Mouse (Mus musculus) heart, postnatal 0 days (tissue): Measurements from ENCODE around the gene A530016L24Rik. TPM values are rescaled to one million over a fixed set of nuclear protein-coding genes. Genes with fewer than 3 reads are reported as not detected.

ENCODE experiments used
- ATAC-seq: fragments of 200-750 bp; cut with Nextera tagmentation; 2 replicates; pipeline ENCODE4 v1.8.0; 2017; ENCODE audit warnings: low read depth, moderate number of reproducible peaks, moderate library complexity; ENCODE audit not compliant: insufficient read depth
- DNase-seq: peaks from one replicate; pipeline ENCODE4 v3.0.0-alpha.2; 2016; ENCODE audit warnings: low spot score
- H3K27ac ChIP-seq: fragments of 300-500 bp; sonication (generic); 2 replicates; pipeline ENCODE4 v1.5.1; 2014; ENCODE audit warnings: low read depth, mild to moderate bottlenecking
- H3K27me3 ChIP-seq: fragments of 300-500 bp; sonication (generic); 2 replicates; pipeline ENCODE4 v1.6.1; 2014; ENCODE audit warnings: low read length, mixed read lengths; ENCODE audit not compliant: control insufficient read depth, insufficient read depth
- H3K36me3 ChIP-seq: fragments of 300-500 bp; sonication (generic); replicated peaks from 2 replicates; pipeline ENCODE4 v1.6.1; 2014; ENCODE audit warnings: low read length, mixed read lengths; ENCODE audit not compliant: control insufficient read depth, insufficient read depth
- H3K4me1 ChIP-seq: fragments of 300-500 bp; sonication (generic); 2 replicates; pipeline ENCODE4 v1.6.1; 2014; ENCODE audit warnings: antibody characterized with exemption; ENCODE audit not compliant: control insufficient read depth, insufficient read depth
- H3K4me2 ChIP-seq: fragments of 300-500 bp; sonication (generic); 2 replicates; pipeline ENCODE4 v1.6.1; 2014; ENCODE audit warnings: low read depth, mild to moderate bottlenecking, low read length, moderate library complexity
- H3K4me3 ChIP-seq: fragments of 300-500 bp; sonication (generic); 2 replicates; pipeline ENCODE4 v1.5.1; 2014; ENCODE audit warnings: low read depth, low read length
- H3K9ac ChIP-seq: fragments of 300-500 bp; sonication (generic); replicated peaks from 2 replicates; pipeline ENCODE4 v1.6.1; 2014; ENCODE audit warnings: low read depth, low read length, mixed read lengths
- H3K9me3 ChIP-seq: fragments of 300-500 bp; sonication (generic); replicated peaks from 2 replicates; pipeline ENCODE4 v1.6.1; 2016; ENCODE audit warnings: low read length; ENCODE audit not compliant: control insufficient read depth
- CTCF ChIP-seq: IDR thresholded peaks from 2 replicates; pipeline ENCODE4 v1.5.1; 2016; ENCODE audit warnings: antibody characterized with exemption, control low read depth, low read depth
- EP300 ChIP-seq: IDR thresholded peaks from 2 replicates; pipeline ENCODE4 v1.6.1; 2016; ENCODE audit warnings: antibody characterized with exemption, low read depth
- WGBS: fragments of 180-500 bp; shearing (Covaris S2); extraction: QIAGEN DNeasy Blood & Tissue Kit; methylation state at CpG from one replicate; pipeline ENCODE4 v1.1.7; 2014; 5-methylcytosine and 5-hydroxymethylcytosine counted together
- polyA plus RNA-seq: library from polyadenylated mRNA; unstranded; fragments of >200 nt; fragmentation: Nextera tagmentation; extraction: Ambion mirVana; gene quantifications from 2 replicates; pipeline ENCODE4 v1.2.1, GENCODE M21; 2015
- total RNA-seq: library from RNA; depleted of rRNA; stranded (reverse); fragments of >200 nt; gene quantifications from 2 replicates; pipeline ENCODE4 v1.2.3, GENCODE M21; 2014; ENCODE audit warnings: low replicate concordance; rRNA removed

Gene A530016L24Rik
- total and polyA plus RNA-seq, 2 experiments from 2014 or later, result 6.0 to 14.1 TPM

DNA sequence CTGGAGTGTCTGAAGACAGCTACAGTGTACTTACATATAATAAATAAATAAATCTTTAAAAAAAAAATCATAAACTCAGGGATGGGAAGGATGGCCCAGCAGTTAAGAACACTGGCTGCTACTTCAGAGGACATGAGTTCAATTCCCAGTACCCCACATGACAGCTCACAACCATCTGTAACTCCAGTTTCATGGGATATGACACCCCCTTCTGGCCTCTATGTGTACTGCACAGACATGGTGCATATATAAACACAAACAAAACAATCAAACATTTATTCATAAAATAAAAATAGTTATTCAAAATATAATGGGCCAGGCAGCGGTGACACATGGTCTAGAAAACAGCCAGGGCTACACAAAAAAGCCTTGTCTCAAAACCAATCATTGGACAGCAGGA, 60.0 kb downstream of the A530016L24Rik start:
- H3K9ac ChIP-seq, result no peak overlapping the region
- H3K4me2 ChIP-seq, result no peak overlapping the region
- 93% methylated on average over 1 of the region's 1 CpGs for WGBS
- no peaks in the 10 kb centered on the region for H3K27me3 ChIP-seq
- no peak overlapping the region for H3K4me3 ChIP-seq
- ATAC-seq (no peak), DNase-seq (no peak)
- H3K4me1 ChIP-seq, result no peaks in the 10 kb centered on the region; the same call in 1 of the 2 replicates
- no peak for TF ChIP-seq EP300
- TF ChIP-seq CTCF, result no peak
- no peaks in the 10 kb centered on the region for H3K36me3 ChIP-seq
- H3K9me3 ChIP-seq, result no peaks in the 10 kb centered on the region
- no peak overlapping the region for H3K27ac ChIP-seq

Other genes with a start within 250 kb of the A530016L24Rik start
- 0.85 TPM in 1 of 2 replicates, not detected in the other for gene Tmem179, start 27.3 kb downstream of the A530016L24Rik start, total RNA-seq
- 0.14 and 0.27 TPM in 2 replicates for gene Tmem179, start 27.3 kb downstream of the A530016L24Rik start, polyA plus RNA-seq
- 15.1 and 17.1 TPM in 2 replicates for gene Inf2, start 99.3 kb downstream of the A530016L24Rik start, total RNA-seq
- 1.8 and 2.7 TPM in 2 replicates for gene Inf2, start 99.3 kb downstream of the A530016L24Rik start, polyA plus RNA-seq
- gene Adssl1, start 130.6 kb downstream of the A530016L24Rik start, total RNA-seq, result 86.8 and 106 TPM in 2 replicates
- 159 and 176 TPM in 2 replicates for gene Adssl1, start 130.6 kb downstream of the A530016L24Rik start, polyA plus RNA-seq
- gene Siva1, start 155.2 kb downstream of the A530016L24Rik start, total RNA-seq, result 92.0 and 107 TPM in 2 replicates
- gene Siva1, start 155.2 kb downstream of the A530016L24Rik start, polyA plus RNA-seq, result 62.2 and 71.1 TPM in 2 replicates
- 206 and 234 TPM in 2 replicates for gene Akt1, start 185.4 kb downstream of the A530016L24Rik start, total RNA-seq
- gene Akt1, start 185.4 kb downstream of the A530016L24Rik start, polyA plus RNA-seq, result 60.6 and 70.9 TPM in 2 replicates
- gene Zbtb42, start 189.4 kb downstream of the A530016L24Rik start, total RNA-seq, result 3.2 and 18.3 TPM in 2 replicates
- gene Zbtb42, start 189.4 kb downstream of the A530016L24Rik start, polyA plus RNA-seq, result 4.6 TPM in 2 replicates
- gene Cep170b, start 231.0 kb downstream of the A530016L24Rik start, total RNA-seq, result 10.1 and 17.6 TPM in 2 replicates
- 1.8 and 2.4 TPM in 2 replicates for gene Cep170b, start 231.0 kb downstream of the A530016L24Rik start, polyA plus RNA-seq